ENCODE assay signal across 8 mouse cellular contexts in genomic region chrX:101260441-101261325, GRCm38 (mm10). TPM values are rescaled to one million over a fixed set of nuclear protein-coding genes. Genes with fewer than 3 reads are reported as not detected.
A peak's percentile ranks its signal among the peaks of the same experiment; 100 is the strongest.
DNase-seq lines count a peak whose midpoint lies in the region; ATAC-seq and TF ChIP-seq lines count a peak whose summit lies in the region.
"Had no signal": no experiment of that assay in that cellular context is flagged by ENCODE, and none has a peak within 500 bp of the region (broad histone marks: within the 10 kb centered on the region; RNA-seq: fewer than 3 reads in every experiment).

No protein-coding gene starts in this region.

- H3K27ac ChIP-seq in hindbrain, embryonic 13.5 days, result peak overlapping the region; percentile 49; the same call in 1 of the 2 replicates
- peak overlapping the region; percentile 63 for H3K27ac ChIP-seq in midbrain, embryonic 14.5 days (replicated peaks; ENCODE audit: low read depth, low read length)

- H3K9me3 ChIP-seq in E14TG2a.4 (ENCODE audit: low read length), result no peaks in the 10 kb centered on the region
- H3K9me3 ChIP-seq in hindbrain, embryonic 13.5 days, result no peaks in the 10 kb centered on the region
- no peaks in the 10 kb centered on the region for H3K9me3 ChIP-seq in midbrain, embryonic 14.5 days (ENCODE audit: control insufficient read depth, low read length)

- ATAC-seq in hindbrain, embryonic 13.5 days (ENCODE audit: low FRiP score), result peak; percentile 75; the same call in 1 of the 2 replicates
- ATAC-seq in midbrain, embryonic 14.5 days (ENCODE audit: low FRiP score, low TSS enrichment), result peak; percentile 69

- peak; percentile 91 for DNase-seq in R1 (ENCODE audit: low read depth, low spot score)
- DNase-seq in midbrain, embryonic 14.5 days, result peak; percentile 33
- DNase-seq in adrenal gland, postnatal 4 days (ENCODE audit: low spot score in 2 of 2), result no peak
- DNase-seq in ovary, postnatal 14 days (ENCODE audit: low spot score), result no peak
- no peak for DNase-seq in heart, postnatal 10 days

- H3K9ac ChIP-seq in hindbrain, embryonic 13.5 days, result no peak overlapping the region
- no peak overlapping the region for H3K9ac ChIP-seq in midbrain, embryonic 14.5 days (replicated peaks; ENCODE audit: low read length)

- H3K27me3 ChIP-seq in E14TG2a.4 (ENCODE audit: insufficient read depth, low read length), result peaks cover 3% of the 10 kb centered on the region; the same call in 1 of the 2 replicates
- 0 out of 2 replicates have a peak, but pooled peaks cover 4% of the 10 kb centered on the region for H3K27me3 ChIP-seq in hindbrain, embryonic 13.5 days
- no peaks in the 10 kb centered on the region for H3K27me3 ChIP-seq in midbrain, embryonic 14.5 days (ENCODE audit: control insufficient read depth, insufficient read depth, low read length)

- 24% methylated on average over 8 of the region's 13 CpGs for WGBS in hindbrain, embryonic 13.5 days
- WGBS in midbrain, embryonic 14.5 days, result 38% methylated on average over 13 of the region's 13 CpGs

- H3K4me3 ChIP-seq in E14TG2a.4 (replicated peaks; ENCODE audit: low read length), result peak overlapping the region; percentile 23; the same call in 1 of the 2 replicates
- H3K4me3 ChIP-seq in hindbrain, embryonic 13.5 days, result no peak overlapping the region
- H3K4me3 ChIP-seq in midbrain, embryonic 14.5 days (replicated peaks; ENCODE audit: low read depth, low read length), result no peak overlapping the region

- intact Hi-C loops in heart, postnatal 10 days (cut with DNase I), result no loop called here

- no peak for TF ChIP-seq CTCF in E14TG2a.4 (conservative IDR thresholded peaks at IDR 0.05; ENCODE audit: low read length)

- H3K36me3 ChIP-seq in E14TG2a.4 (ENCODE audit: insufficient read depth, low read length), result peaks cover 14% of the 10 kb centered on the region
- H3K36me3 ChIP-seq in hindbrain, embryonic 13.5 days, result no peaks in the 10 kb centered on the region
- no peaks in the 10 kb centered on the region for H3K36me3 ChIP-seq in midbrain, embryonic 14.5 days (ENCODE audit: control insufficient read depth, insufficient read depth, low read length)

- H3K4me2 ChIP-seq in hindbrain, embryonic 13.5 days, result no peak overlapping the region
- no peak overlapping the region for H3K4me2 ChIP-seq in midbrain, embryonic 14.5 days (ENCODE audit: low read length)

- H3K4me1 ChIP-seq in E14TG2a.4 (replicated peaks; ENCODE audit: low read depth, low read length), result peaks cover 58% of the 10 kb centered on the region
- H3K4me1 ChIP-seq in hindbrain, embryonic 13.5 days (replicated peaks), result peaks cover 13% of the 10 kb centered on the region
- no peaks in the 10 kb centered on the region for H3K4me1 ChIP-seq in midbrain, embryonic 14.5 days (ENCODE audit: control insufficient read depth, insufficient read depth, low read length)

RNA-seq across cellular contexts. Expression of gene Gm614, which starts 3.1 kb away (rescaled TPM):
- 0.27 TPM in 1 of 2 replicates, not detected in the other for polyA plus RNA-seq in hindbrain, embryonic 13.5 days (2015; fragmentation: Nextera tagmentation; extraction: Ambion mirVana)
- polyA plus RNA-seq in midbrain, embryonic 14.5 days (2014; fragmentation: Nextera tagmentation; extraction: Ambion mirVana), result not detected in 2 replicates
- total RNA-seq in adrenal gland, postnatal 4 days (2021), result 1 to 10 TPM in 1 of 2 experiments, under 1 TPM in 1; 0.84 to 1.2 TPM
- total RNA-seq in heart, postnatal 10 days (2021), result under 1 TPM; 0.36 to 0.62 TPM

RNA-seq across cellular contexts. Expression of gene Foxo4, which starts 6.4 kb away (rescaled TPM):
- polyA plus RNA-seq in hindbrain, embryonic 13.5 days (2015; fragmentation: Nextera tagmentation; extraction: Ambion mirVana), result 1.0 and 1.3 TPM in 2 replicates
- 0.79 and 0.93 TPM in 2 replicates for polyA plus RNA-seq in midbrain, embryonic 14.5 days (2014; fragmentation: Nextera tagmentation; extraction: Ambion mirVana)
- total RNA-seq in adrenal gland, postnatal 4 days (2021), result 10 to 100 TPM; 32.3 to 36.8 TPM
- total RNA-seq in heart, postnatal 10 days (2021), result 10 to 100 TPM; 30.7 to 35.0 TPM

RNA-seq across cellular contexts. Expression of gene Il2rg, which starts 7.4 kb away (rescaled TPM):
- polyA plus RNA-seq in hindbrain, embryonic 13.5 days (2015; fragmentation: Nextera tagmentation; extraction: Ambion mirVana), result 5.4 and 6.2 TPM in 2 replicates
- polyA plus RNA-seq in midbrain, embryonic 14.5 days (2014; fragmentation: Nextera tagmentation; extraction: Ambion mirVana), result 4.2 and 7.9 TPM in 2 replicates
- total RNA-seq in adrenal gland, postnatal 4 days (2021), result 10 to 100 TPM; 10.4 TPM
- 10 to 100 TPM; 16.8 to 21.4 TPM for total RNA-seq in heart, postnatal 10 days (2021)

RNA-seq across cellular contexts. Expression of gene Gm20489, which starts 8.1 kb away (rescaled TPM):
- polyA plus RNA-seq in hindbrain, embryonic 13.5 days (2015; fragmentation: Nextera tagmentation; extraction: Ambion mirVana), result not detected in 2 replicates
- polyA plus RNA-seq in midbrain, embryonic 14.5 days (2014; fragmentation: Nextera tagmentation; extraction: Ambion mirVana), result not detected in 2 replicates
- not detected for total RNA-seq in adrenal gland, postnatal 4 days (2021)
- total RNA-seq in heart, postnatal 10 days (2021), result not detected
- polyA plus RNA-seq: gonadal fat pad, adult 2 months had no signal

RNA-seq across cellular contexts. Expression of gene Med12, which starts 13.1 kb away (rescaled TPM):
- polyA plus RNA-seq in hindbrain, embryonic 13.5 days (2015; fragmentation: Nextera tagmentation; extraction: Ambion mirVana), result 26.6 and 28.6 TPM in 2 replicates
- 30.6 and 33.0 TPM in 2 replicates for polyA plus RNA-seq in midbrain, embryonic 14.5 days (2014; fragmentation: Nextera tagmentation; extraction: Ambion mirVana)
- 10 to 100 TPM; 43.6 to 48.7 TPM for total RNA-seq in adrenal gland, postnatal 4 days (2021)
- 10 to 100 TPM; 26.8 to 29.4 TPM for total RNA-seq in heart, postnatal 10 days (2021)

Comparison
In these comparisons a context has a peak if more than half of its experiments do, and no peak if none do; other contexts are left out.
1. DNase-seq: peak in R1 (single experiment) and midbrain, embryonic 14.5 days (single experiment); none in adrenal gland, postnatal 4 days (0 of 2), ovary, postnatal 14 days (single experiment) and heart, postnatal 10 days (0 of 2).